Mouse (Mus musculus) adrenal gland, postnatal 10 days (tissue): ENCODE results near the gene Hao2. TPM values are rescaled to one million over a fixed set of nuclear protein-coding genes. Genes with fewer than 3 reads are reported as not detected.
A peak's percentile ranks its signal among the peaks of the same experiment; 100 is the strongest.

Experiments
- DNase-seq: peaks from one replicate; pipeline ENCODE4 v3.0.0; 2021; ENCODE audit warnings: mixed read lengths
- long read RNA-seq, 2 experiments: library from polyadenylated mRNA; stranded (forward); transcript quantifications; one replicate each; pipeline ENCODE4 v2.0.0; 2021
- total RNA-seq, 2 experiments: library from RNA; stranded (reverse); gene quantifications; 2 replicates each; pipeline ENCODE4 v1.2.3; 2021

Hao2 gene
- total RNA-seq, result 100 to 1,000 TPM; 106 to 158 TPM
- long read RNA-seq, experiment 1, transcript Hao2-201 (9 exons, 2,049 nt), result major isoform, 230 of 514 reads
- long read RNA-seq, experiment 1, partial matches to known transcripts, result 246 of 514 reads
- long read RNA-seq, experiment 1, other reads (novel, unspliced or antisense), result 38 of 514 reads
- long read RNA-seq, experiment 2, transcript Hao2-201 (9 exons, 2,049 nt), result major isoform, 108 of 255 reads
- long read RNA-seq, experiment 2, partial matches to known transcripts, result 115 of 255 reads
- long read RNA-seq, experiment 2, other reads (novel, unspliced or antisense), result 32 of 255 reads

GRCm38 (mm10) chr3:98893057-98893772 is at the start of gene Hao2:
Gene Hao2 (minus strand): TSS chr3:98893239.
- DNase-seq, result peak; percentile 16

- no peak for DNase-seq
These were observed 48.6 kb upstream of the Hao2 start for GRCm38 (mm10) chr3:98941601-98942000.

- no peak for DNase-seq
These were observed 48.1 kb upstream of the Hao2 start for GRCm38 (mm10) chr3:98941066-98941551.

DNA sequence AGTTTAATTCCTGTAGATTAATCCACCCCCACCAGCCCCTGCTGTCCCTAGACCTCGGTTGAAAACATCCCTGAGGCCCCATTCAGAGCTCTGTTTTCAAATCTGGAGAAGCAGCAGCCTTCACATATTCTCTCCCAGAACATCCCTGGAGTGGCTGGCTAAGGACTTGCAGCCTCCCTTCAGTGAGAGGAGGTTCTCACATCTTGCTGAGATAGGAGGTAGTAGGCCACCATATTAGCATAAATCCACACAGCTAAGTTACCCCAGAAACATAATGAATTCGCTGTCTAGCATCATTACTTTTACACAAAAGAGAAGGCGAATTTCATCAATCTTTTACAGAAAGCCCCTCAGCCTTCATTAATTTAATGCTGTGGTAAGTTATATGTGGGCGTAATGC is 47.2 kb upstream of the Hao2 start:
- DNase-seq, result no peak

DNA sequence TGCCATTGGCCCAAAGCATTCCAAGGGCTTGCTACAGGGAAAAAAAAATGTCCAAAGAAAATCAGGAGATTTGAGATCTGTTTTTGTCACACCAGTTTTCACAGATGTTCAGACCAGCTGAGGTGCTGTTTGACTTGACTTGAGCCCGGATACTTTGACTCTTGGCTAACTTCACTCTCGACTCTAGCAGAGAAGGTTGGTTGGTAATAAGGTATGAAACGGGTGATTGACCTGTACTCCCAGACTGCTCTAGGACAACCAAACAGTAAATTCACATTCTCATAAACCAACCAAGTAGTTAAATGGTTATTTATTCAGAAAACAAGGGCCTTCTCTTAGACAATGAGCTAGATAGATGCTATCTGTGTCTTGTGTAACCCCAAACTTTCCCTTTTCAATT is 43.4 kb upstream of the Hao2 start:
- DNase-seq, result no peak

DNA sequence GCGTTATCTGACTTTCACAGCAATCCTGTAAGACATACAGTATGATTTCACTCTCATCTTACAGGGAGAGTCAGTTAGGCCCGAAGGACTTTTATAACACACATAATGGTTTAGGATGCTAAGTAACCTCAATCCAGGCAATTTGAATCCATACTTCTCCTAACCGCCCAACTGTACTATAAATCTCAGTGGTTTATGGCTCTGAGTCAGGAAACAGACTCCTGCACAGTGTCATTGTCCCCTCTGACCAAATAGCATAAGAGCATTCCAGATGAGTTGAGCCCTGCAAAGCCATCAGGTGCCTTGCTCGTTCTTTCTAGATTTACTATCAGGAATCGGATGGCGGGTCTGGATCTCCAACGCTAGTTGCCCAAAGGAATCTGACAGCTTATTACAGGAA is 41.6 kb upstream of the Hao2 start:
- DNase-seq, result no peak

GRCm38 (mm10) chr3:98934041-98934440 is 41.0 kb upstream of the Hao2 start:
- no peak for DNase-seq

GRCm38 (mm10) chr3:98932421-98932820 is 39.4 kb upstream of the Hao2 start:
- DNase-seq, result no peak

GRCm38 (mm10) chr3:98931836-98932235 is 38.8 kb upstream of the Hao2 start:
- DNase-seq, result peak; percentile 40

DNA sequence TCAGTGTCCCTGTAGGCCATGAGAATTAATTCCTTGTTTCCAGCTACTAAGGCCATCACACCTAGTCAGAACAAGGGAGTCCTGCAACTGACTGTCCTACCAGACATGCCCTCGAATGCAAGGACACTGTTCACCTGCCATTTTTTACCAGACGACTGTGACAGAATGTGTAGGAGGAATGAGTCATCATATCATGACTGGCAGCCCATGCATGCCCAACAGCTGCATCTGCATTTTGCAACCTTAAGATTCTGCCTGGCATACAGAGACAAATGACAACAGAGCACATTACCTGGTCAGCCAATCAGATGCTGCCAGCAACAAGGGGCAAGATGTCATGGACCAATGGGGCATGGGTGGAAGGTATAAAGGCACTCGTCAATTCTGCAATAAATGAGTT is 27.4 kb upstream of the Hao2 start:
- DNase-seq, result no peak

- no peak for DNase-seq
These were observed 24.2 kb upstream of the Hao2 start for GRCm38 (mm10) chr3:98917260-98917659.

DNA sequence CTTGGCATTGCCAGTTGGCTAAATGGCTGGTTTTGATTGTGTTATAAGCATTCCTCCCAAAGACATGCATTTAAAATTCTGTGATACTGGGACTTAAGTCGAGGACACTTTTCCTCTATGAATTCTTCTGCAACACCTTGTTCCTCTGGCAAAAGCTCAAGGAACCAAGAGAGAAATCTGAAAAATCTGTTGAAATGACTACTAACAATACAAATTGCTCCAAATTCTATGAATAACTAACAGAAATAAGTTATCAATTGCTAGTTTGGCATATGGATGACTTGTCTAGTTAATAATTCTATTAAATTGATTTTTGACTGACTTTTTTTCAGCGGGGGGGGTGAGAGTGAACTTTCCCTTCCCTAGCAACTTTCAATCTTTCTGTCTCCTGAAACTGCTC is 23.8 kb upstream of the Hao2 start:
- no peak for DNase-seq

DNA sequence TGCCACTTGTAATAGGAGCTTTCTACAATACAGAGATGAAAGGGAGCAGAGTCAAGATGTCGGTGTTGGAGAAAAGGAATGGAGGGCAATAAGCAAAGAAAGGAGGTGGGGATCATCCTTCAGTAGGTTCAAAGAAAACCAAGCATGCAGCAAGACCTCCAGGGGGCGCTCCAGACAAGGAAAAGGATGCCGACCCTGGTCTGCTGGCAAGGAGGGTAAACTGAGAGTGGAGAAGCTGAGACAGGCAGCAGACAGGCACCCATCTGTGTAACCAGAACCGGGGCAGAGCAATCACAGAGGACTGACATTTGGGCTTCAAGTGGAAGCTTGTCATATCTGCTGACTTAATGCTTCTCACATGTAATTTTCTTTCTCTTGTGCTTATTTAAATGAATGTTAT is 22.6 kb upstream of the Hao2 start:
- peak; percentile 85 for DNase-seq

DNA sequence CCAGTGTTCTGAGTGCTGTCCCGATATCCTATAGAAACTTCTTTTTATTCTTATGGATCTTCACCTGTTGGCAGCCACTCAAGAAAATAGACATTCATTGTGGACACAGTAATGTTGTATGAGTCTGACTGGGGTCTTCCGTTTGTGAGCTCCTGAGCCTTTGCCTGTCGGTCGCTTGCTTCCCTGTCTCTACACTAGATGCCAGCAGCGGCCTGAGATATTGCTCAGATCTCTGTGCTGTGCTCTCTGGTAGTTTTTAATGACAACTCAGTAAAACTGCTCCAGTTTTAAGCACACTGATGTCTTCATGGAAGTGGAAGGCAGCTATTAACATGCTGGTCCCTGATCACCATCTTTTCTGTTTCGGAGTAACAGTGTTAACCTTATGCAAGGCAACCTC is 20.6 kb upstream of the Hao2 start:
- DNase-seq, result no peak

DNA sequence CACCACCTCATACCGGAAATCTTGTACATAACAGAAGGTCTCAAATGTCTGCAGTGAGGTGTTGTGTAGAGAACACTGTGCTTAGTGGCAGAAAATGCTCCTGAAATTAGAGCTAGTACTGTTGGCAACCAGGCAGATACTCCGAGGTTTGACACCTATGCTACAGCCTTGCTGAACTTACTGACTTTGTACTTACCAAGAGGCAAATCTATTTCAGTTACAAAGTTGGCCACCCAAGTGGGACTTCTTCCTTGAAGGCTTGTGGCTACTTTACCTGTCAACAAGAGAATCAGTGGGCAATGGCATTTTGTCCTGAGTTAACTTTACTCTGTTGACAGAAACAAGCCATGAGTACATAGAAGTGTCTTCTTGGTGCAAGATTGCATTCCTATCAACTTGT is 4.6 kb upstream of the Hao2 start:
- no peak for DNase-seq

DNA sequence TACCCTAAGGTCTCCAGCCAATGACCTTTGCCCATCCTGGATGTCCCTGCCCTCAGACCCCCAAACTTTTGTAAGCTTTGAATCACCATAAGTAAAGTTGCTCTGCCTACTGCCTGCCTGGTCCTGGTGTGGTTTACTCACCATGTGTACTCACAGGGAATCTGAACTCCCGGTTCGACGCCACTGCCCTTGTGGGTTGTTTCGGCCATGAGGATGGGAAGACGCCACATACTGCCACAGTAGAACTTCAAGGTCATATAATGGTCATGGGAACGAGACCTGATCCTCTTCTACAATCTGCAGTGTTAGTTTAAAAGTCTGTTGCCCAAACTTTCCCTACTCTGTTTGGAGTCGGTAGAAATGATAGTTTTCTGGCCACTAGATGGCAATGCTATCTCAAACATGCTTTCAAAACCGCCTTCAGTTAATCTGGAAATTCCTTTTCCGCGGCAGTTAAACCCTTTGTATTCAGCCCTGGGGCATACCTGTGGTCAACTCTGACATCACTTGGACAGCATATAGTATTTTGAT is 2.1 kb upstream of the Hao2 start:
- DNase-seq, result peak; percentile 25

DNA sequence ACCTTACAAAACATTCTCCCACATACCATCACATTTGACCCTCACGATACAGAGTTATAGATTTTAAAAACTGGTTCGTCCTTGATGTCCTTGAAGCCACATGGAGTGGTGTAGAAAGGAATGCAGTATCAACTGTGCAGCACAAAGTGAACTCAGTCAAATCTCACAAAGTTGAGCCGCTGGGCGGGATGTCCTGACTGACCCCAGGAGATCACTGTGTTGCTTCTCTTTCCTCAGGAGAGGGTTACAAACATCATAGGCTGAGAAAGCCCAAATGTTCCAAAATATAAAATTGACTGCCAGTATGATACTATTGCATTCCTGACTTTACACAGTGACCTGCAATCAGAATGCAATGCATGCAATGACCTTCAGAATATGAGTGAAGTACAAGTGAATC is 2.6 kb downstream of the Hao2 start:
- DNase-seq, result peak; percentile 19

DNA sequence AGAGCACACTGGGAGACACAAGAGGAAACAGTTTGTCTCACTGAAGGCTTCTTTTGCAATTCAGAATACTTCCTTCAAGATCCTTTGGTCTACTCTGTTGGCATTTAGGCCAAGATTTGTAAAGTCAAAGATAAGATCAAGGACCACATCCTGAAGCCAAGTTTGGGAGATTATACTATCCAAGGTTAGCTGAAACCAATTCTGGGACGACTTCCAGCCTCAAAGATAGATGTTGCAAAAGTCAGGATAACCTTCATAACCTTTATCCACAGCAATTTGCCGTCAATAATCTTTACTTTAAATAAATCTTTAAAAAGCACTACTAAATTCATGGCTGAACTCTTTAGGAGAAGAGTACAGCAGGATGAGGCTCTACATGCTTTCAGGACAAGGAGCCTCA is 4.8 kb downstream of the Hao2 start:
- DNase-seq, result peak; percentile 61

DNA sequence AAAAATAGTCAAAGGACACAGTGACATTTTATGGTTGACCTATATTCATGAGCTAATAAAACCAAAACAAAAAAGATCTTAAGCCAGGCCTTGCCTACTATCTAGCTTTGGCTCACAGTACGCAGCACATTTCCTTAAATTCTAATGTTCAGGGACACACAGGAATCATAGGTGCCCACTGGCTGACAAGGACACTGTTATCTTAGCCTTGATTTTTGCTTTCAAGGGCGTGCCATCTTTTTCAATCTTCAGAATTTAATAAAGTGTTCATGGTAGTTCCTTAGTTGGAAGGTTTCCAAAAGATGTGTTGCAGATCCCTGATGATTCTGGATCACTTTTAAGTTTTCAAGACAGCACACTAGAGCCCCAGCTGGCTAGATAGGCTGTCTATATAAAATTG is 12.2 kb downstream of the Hao2 start:
- peak; percentile 44 for DNase-seq

GRCm38 (mm10) chr3:98880216-98880615 is 12.8 kb downstream of the Hao2 start:
- DNase-seq, result peak; percentile 19

DNA sequence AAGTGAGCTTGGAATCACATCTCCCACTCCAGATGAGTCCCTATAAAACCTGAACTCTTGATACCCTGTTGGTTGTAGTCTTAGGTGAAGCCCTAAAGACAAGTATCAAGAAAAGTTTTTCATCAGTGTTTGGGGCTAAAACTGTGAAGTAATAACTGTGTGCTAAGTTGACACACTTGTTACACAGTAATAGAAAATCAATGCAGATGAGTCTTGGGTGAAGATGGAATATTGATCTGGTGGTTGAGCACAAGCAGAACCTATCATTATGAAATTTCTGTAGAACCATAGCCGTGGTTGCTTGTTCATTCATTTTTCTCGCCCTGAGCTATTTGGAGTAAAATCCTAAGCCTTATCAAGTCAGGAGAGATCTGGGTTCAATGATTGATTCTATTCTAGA is 24.8 kb downstream of the Hao2 start:
- DNase-seq, result no peak

- no peak for DNase-seq
These were observed 30.2 kb downstream of the Hao2 start for GRCm38 (mm10) chr3:98862800-98863199.

DNA sequence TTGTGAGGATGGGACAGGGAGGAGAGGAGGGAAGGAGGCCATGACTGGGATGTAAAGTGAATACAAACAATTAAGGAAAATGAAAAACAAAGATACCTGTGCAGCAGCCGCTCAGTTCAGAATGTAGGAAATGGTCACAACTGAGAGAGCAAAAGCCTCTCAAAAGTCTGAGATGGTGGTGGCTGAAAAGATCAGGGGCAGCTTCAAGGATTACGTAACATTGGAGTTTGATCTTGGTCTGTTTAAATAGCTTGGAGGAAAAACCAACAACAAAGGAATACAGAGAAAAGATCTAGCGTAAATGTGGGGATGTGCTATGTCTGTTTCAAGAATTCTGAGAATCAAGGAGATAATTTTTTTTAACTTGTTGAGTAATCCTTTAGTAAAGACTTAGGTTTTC is 33.5 kb downstream of the Hao2 start, which contains the start of gene Hsd3b1:
Gene Hsd3b1, minus strand, starts transcription at position 219 of the 400 bp plus-strand sequence.
- no peak for DNase-seq

DNA sequence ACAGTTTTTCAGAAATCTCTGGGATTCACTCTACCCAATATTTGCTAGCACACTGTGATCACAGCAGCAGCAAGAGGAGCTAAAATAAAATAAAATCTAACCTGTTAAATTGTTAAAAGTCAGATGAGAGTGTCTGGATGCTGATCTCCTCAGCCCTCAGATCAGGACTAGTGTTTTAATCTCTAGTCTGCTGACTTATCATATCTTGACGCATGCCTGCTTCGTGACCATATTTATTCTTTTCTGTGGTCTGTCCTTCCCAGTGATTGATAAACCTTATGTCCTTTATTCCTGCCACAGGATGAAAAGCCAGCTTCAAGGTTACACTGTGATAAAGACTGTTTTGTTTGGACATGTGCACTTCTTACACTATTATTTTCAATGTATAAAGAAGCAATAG is 35.0 kb downstream of the Hao2 start:
- peak; percentile 50 for DNase-seq
